Mouse (Mus musculus): ENCODE measurements around the gene Slc8a2.

DNA sequence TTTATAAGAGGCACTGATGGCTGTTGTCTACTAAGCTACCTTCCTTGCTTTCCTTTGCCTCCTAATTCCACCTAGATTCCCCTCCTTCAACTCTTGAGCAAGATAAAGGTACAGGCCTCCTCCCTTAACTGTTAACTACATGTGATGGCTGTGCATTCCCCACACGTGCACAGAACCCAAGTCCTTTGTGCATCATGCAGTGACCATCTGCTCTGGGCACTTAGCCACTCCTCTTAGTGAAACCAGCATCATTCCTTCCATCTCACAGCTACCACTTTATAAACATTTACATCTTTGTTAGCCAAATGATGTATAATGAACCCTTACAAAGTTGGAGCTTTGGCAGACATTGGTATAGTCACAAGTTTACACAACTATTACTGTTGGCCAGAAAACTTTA is 49.7 kb upstream of the Slc8a2 start:
- TF ChIP-seq CTCF (IDR thresholded peaks at IDR 0.05; ENCODE audit: low read depth) (no peak), EP300 (IDR thresholded peaks at IDR 0.05; ENCODE audit: low read depth) (no peak)

All from liver, postnatal 0 days (tissue).